Mouse (Mus musculus): ENCODE data around the gene Spryd3. TPM values are rescaled to one million over a fixed set of nuclear protein-coding genes. Genes with fewer than 3 reads are reported as not detected.

The Spryd3 gene
- 42.3 TPM for polyA plus RNA-seq (2017; shearing (Covaris generic))

GRCm38 (mm10) chr15:102136129-102136758, at the start of gene Spryd3:
Gene Spryd3, minus strand, starts transcription at chr15:102136234.

GRCm38 (mm10) chr15:102150301-102151135, 14.5 kb upstream of the Spryd3 start, which contains the start of gene Soat2:
Gene Soat2, plus strand, starts transcription at chr15:102150526.

GRCm38 (mm10) chr15:102144274-102144711, 8.3 kb upstream of the Spryd3 start, which contains the start of gene Igfbp6:
Gene Igfbp6, plus strand, starts transcription at chr15:102144362.

GRCm38 (mm10) chr15:102100161-102100981, 35.7 kb downstream of the Spryd3 start, which contains the start of gene Tns2:
Gene Tns2, plus strand, starts transcription at chr15:102100413.

GRCm38 (mm10) chr15:102073559-102074069, 62.4 kb downstream of the Spryd3 start, which contains the start of gene Eif4b:
Gene Eif4b, plus strand, starts transcription at chr15:102073773.

Other genes starting within 250 kb of the Spryd3 start
- gene Krt76, start 243.3 kb downstream of the Spryd3 start, polyA plus RNA-seq (2017; shearing (Covaris generic)) = not detected
- not detected for gene Krt4, start 211.5 kb downstream of the Spryd3 start, polyA plus RNA-seq (2017; shearing (Covaris generic))
- not detected for gene Krt79, start 195.9 kb downstream of the Spryd3 start, polyA plus RNA-seq (2017; shearing (Covaris generic))
- not detected for gene Krt78, start 181.9 kb downstream of the Spryd3 start, polyA plus RNA-seq (2017; shearing (Covaris generic))
- gene Krt8, start 131.8 kb downstream of the Spryd3 start, polyA plus RNA-seq (2017; shearing (Covaris generic)) = not detected
- not detected for gene Krt18, start 108.1 kb downstream of the Spryd3 start, polyA plus RNA-seq (2017; shearing (Covaris generic))
- gene Eif4b, start 62.5 kb downstream of the Spryd3 start, polyA plus RNA-seq (2017; shearing (Covaris generic)) = 90.3 TPM
- gene Tns2, start 35.8 kb downstream of the Spryd3 start, polyA plus RNA-seq (2017; shearing (Covaris generic)) = 3.1 TPM
- 0.56 TPM for gene Igfbp6, start 8.1 kb upstream of the Spryd3 start, polyA plus RNA-seq (2017; shearing (Covaris generic))
- 6.2 TPM for gene Soat2, start 14.3 kb upstream of the Spryd3 start, polyA plus RNA-seq (2017; shearing (Covaris generic))
- 93.1 TPM for gene Zfp740, start 67.0 kb upstream of the Spryd3 start, polyA plus RNA-seq (2017; shearing (Covaris generic))
- gene Csad, start 68.5 kb upstream of the Spryd3 start, polyA plus RNA-seq (2017; shearing (Covaris generic)) = 9.2 TPM
- 974 TPM for gene Itgb7, start 95.7 kb upstream of the Spryd3 start, polyA plus RNA-seq (2017; shearing (Covaris generic))
- gene Rarg, start 121.3 kb upstream of the Spryd3 start, polyA plus RNA-seq (2017; shearing (Covaris generic)) = 25.5 TPM
- not detected for gene Gm9918, start 134.3 kb upstream of the Spryd3 start, polyA plus RNA-seq (2017; shearing (Covaris generic))
- gene Mfsd5, start 143.2 kb upstream of the Spryd3 start, polyA plus RNA-seq (2017; shearing (Covaris generic)) = 36.3 TPM
- gene Espl1, start 160.0 kb upstream of the Spryd3 start, polyA plus RNA-seq (2017; shearing (Covaris generic)) = 0.50 TPM
- 472 TPM for gene Pfdn5, start 189.9 kb upstream of the Spryd3 start, polyA plus RNA-seq (2017; shearing (Covaris generic))
- 43.2 TPM for gene Myg1, start 195.5 kb upstream of the Spryd3 start, polyA plus RNA-seq (2017; shearing (Covaris generic))
- gene Aaas, start 214.5 kb upstream of the Spryd3 start, polyA plus RNA-seq (2017; shearing (Covaris generic)) = 37.0 TPM
- not detected for gene Sp7, start 230.9 kb upstream of the Spryd3 start, polyA plus RNA-seq (2017; shearing (Covaris generic))

Data from effector memory CD4-positive, alpha-beta T cell, adult 5 months (primary cell).